Mouse (Mus musculus) erythroblast, embryonic 14.5 days (primary cell): Measurements from ENCODE around the gene Rnf8. TPM values are rescaled to one million over a fixed set of nuclear protein-coding genes. Genes with fewer than 3 reads are reported as not detected.

Experiments used
- H3K27me3 ChIP-seq: 2 replicates; pipeline ENCODE4 v1.6.1; 2012; ENCODE audit warnings: inconsistent platforms; ENCODE audit not compliant: control insufficient read depth
- H3K36me3 ChIP-seq: 2 replicates; pipeline ENCODE4 v1.6.1; 2012; ENCODE audit warnings: mild to moderate bottlenecking, inconsistent platforms; ENCODE audit not compliant: control insufficient read depth
- H3K4me1 ChIP-seq: 2 replicates; pipeline ENCODE4 v1.6.1; 2012; ENCODE audit warnings: inconsistent platforms; ENCODE audit not compliant: control insufficient read depth
- H3K4me3 ChIP-seq: replicated peaks from 2 replicates; pipeline ENCODE3; 2012; ENCODE audit warnings: moderate library complexity, mild to moderate bottlenecking, inconsistent platforms
- H3K9me3 ChIP-seq: 2 replicates; pipeline ENCODE4 v1.6.1; 2012; ENCODE audit warnings: low read length, inconsistent platforms, mixed read lengths; ENCODE audit not compliant: control insufficient read depth
- GATA1 ChIP-seq: IDR thresholded peaks from 2 replicates; pipeline ENCODE4 v1.6.1; 2012; ENCODE audit warnings: low read length, inconsistent platforms, mixed read lengths
- TAL1 ChIP-seq: IDR thresholded peaks from 3 replicates; pipeline ENCODE4 v1.6.1; 2012; ENCODE audit warnings: low read length, inconsistent platforms, mixed read lengths
- polyA plus RNA-seq: library from polyadenylated mRNA; stranded (reverse); fragments of >175 nt; gene quantifications from 2 replicates; pipeline ENCODE4 v1.2.3, GENCODE M21; 2012

Gene Rnf8
- polyA plus RNA-seq, 1 experiment = 3.6 TPM

- no peaks in the 10 kb centered on the region for H3K27me3 ChIP-seq
- no peak for TF ChIP-seq TAL1
- no peaks in the 10 kb centered on the region for H3K9me3 ChIP-seq
- peaks cover 40% of the 10 kb centered on the region for H3K36me3 ChIP-seq
- H3K4me1 ChIP-seq = peaks cover 44% of the 10 kb centered on the region
- peak overlapping the region; percentile 91 for H3K4me3 ChIP-seq
These were observed 1.0 kb downstream of the Rnf8 start for GRCm38 (mm10) chr17:29615616-29616015.

- no peak for TF ChIP-seq TAL1
- no peak for TF ChIP-seq GATA1
- H3K4me3 ChIP-seq = no peak overlapping the region
- H3K27me3 ChIP-seq = no peaks in the 10 kb centered on the region
- H3K36me3 ChIP-seq = peaks cover 76% of the 10 kb centered on the region
- H3K9me3 ChIP-seq = no peaks in the 10 kb centered on the region
- peaks cover 35% of the 10 kb centered on the region for H3K4me1 ChIP-seq
These were observed 4.6 kb downstream of the Rnf8 start for GRCm38 (mm10) chr17:29619231-29619630.

- Histone ChIP-seq H3K4me1 (peaks cover 21% of the 10 kb centered on the region), H3K4me3 (no peak overlapping the region), H3K27me3 (no peaks in the 10 kb centered on the region), H3K9me3 (no peaks in the 10 kb centered on the region), H3K36me3 (peaks cover 98% of the 10 kb centered on the region)
- no peak for TF ChIP-seq GATA1
- no peak for TF ChIP-seq TAL1
These were observed 8.9 kb downstream of the Rnf8 start for GRCm38 (mm10) chr17:29623488-29623887.

- Histone ChIP-seq H3K27me3 (no peaks in the 10 kb centered on the region), H3K9me3 (no peaks in the 10 kb centered on the region), H3K36me3 (peaks cover 99% of the 10 kb centered on the region), H3K4me3 (no peak overlapping the region), H3K4me1 (peaks cover 48% of the 10 kb centered on the region)
- TF ChIP-seq TAL1 (no peak), GATA1 (no peak)
These were observed 12.7 kb downstream of the Rnf8 start for GRCm38 (mm10) chr17:29627285-29627684.

- H3K4me3 ChIP-seq = no peak overlapping the region
- no peaks in the 10 kb centered on the region for H3K9me3 ChIP-seq
- H3K4me1 ChIP-seq = peaks cover 48% of the 10 kb centered on the region
- peaks cover 99% of the 10 kb centered on the region for H3K36me3 ChIP-seq
- TF ChIP-seq GATA1 (no peak), TAL1 (no peak)
- H3K27me3 ChIP-seq = no peaks in the 10 kb centered on the region
These were observed 14.4 kb downstream of the Rnf8 start for GRCm38 (mm10) chr17:29628946-29629345.

GRCm38 (mm10) chr17:29629620-29630019 is 15.0 kb downstream of the Rnf8 start:
- TF ChIP-seq TAL1 = no peak
- 0 out of 2 replicates have a peak, but pooled peaks have one; percentile 21 for TF ChIP-seq GATA1
- H3K4me1 ChIP-seq = peaks cover 48% of the 10 kb centered on the region
- H3K36me3 ChIP-seq = peaks cover 99% of the 10 kb centered on the region
- peak overlapping the region; percentile 19 for H3K4me3 ChIP-seq
- no peaks in the 10 kb centered on the region for H3K27me3 ChIP-seq
- H3K9me3 ChIP-seq = no peaks in the 10 kb centered on the region

GRCm38 (mm10) chr17:29632312-29632711 is 17.7 kb downstream of the Rnf8 start:
- peaks cover 66% of the 10 kb centered on the region for H3K4me1 ChIP-seq
- H3K36me3 ChIP-seq = peaks cover 99% of the 10 kb centered on the region
- TF ChIP-seq TAL1 (no peak), GATA1 (no peak)
- H3K4me3 ChIP-seq = no peak overlapping the region
- H3K9me3 ChIP-seq = no peaks in the 10 kb centered on the region
- H3K27me3 ChIP-seq = no peaks in the 10 kb centered on the region

GRCm38 (mm10) chr17:29635492-29635891 is 20.9 kb downstream of the Rnf8 start:
- H3K4me3 ChIP-seq = no peak overlapping the region
- H3K4me1 ChIP-seq = peaks cover 62% of the 10 kb centered on the region
- H3K36me3 ChIP-seq = peaks cover 99% of the 10 kb centered on the region
- H3K9me3 ChIP-seq = no peaks in the 10 kb centered on the region
- TF ChIP-seq TAL1 (no peak), GATA1 (no peak)
- H3K27me3 ChIP-seq = no peaks in the 10 kb centered on the region

GRCm38 (mm10) chr17:29636118-29636517 is 21.5 kb downstream of the Rnf8 start:
- no peak for TF ChIP-seq GATA1
- TF ChIP-seq TAL1 = no peak
- H3K36me3 ChIP-seq = peaks cover 99% of the 10 kb centered on the region

GRCm38 (mm10) chr17:29637377-29637776 is 22.8 kb downstream of the Rnf8 start:
- no peaks in the 10 kb centered on the region for H3K27me3 ChIP-seq
- TF ChIP-seq TAL1 (no peak), GATA1 (no peak)
- no peak overlapping the region for H3K4me3 ChIP-seq

More at GRCm38 (mm10) chr17:29636118-29636517, 21.5 kb downstream of the Rnf8 start:
- no peak overlapping the region for H3K4me3 ChIP-seq
- no peaks in the 10 kb centered on the region for H3K9me3 ChIP-seq
- no peaks in the 10 kb centered on the region for H3K27me3 ChIP-seq
- H3K4me1 ChIP-seq = peaks cover 57% of the 10 kb centered on the region

More at GRCm38 (mm10) chr17:29637377-29637776, 22.8 kb downstream of the Rnf8 start:
- peaks cover 52% of the 10 kb centered on the region for H3K4me1 ChIP-seq
- peaks cover 99% of the 10 kb centered on the region for H3K36me3 ChIP-seq
- H3K9me3 ChIP-seq = no peaks in the 10 kb centered on the region
